Mouse (Mus musculus) embryonic fibroblast, embryonic 13.5 days (primary cell): ENCODE data around the gene Shbg. TPM values are rescaled to one million over a fixed set of nuclear protein-coding genes. Genes with fewer than 3 reads are reported as not detected.

Experiments used
- H3K27ac ChIP-seq: 2 replicates; pipeline ENCODE4 v1.5.1; 2012; ENCODE audit warnings: low read length, control low read depth, inconsistent platforms; ENCODE audit not compliant: insufficient read depth
- H3K4me1 ChIP-seq: 2 replicates; pipeline ENCODE4 v1.6.1; 2011; ENCODE audit warnings: low read length; ENCODE audit not compliant: control insufficient read depth, insufficient read depth
- H3K4me3 ChIP-seq: 2 replicates; pipeline ENCODE4 v1.5.1; 2011; ENCODE audit warnings: mild to moderate bottlenecking, control low read depth, low read length; ENCODE audit not compliant: insufficient read depth
- CTCF ChIP-seq: IDR thresholded peaks from 2 replicates; pipeline ENCODE4 v1.5.1; 2011; ENCODE audit warnings: mild to moderate bottlenecking, control low read depth, low read length, moderate library complexity, borderline replicate concordance; ENCODE audit not compliant: insufficient read depth
- POLR2A ChIP-seq: IDR thresholded peaks from 2 replicates; pipeline ENCODE4 v1.6.1; 2011; ENCODE audit warnings: low read depth, mild to moderate bottlenecking, control low read depth, low read length, moderate library complexity
- polyA plus RNA-seq: library from polyadenylated mRNA; stranded (reverse); fragments of >200 nt; gene quantifications from 2 replicates; pipeline ENCODE4 v1.2.4, GENCODE M21; 2011; ENCODE audit warnings: low read depth; ENCODE audit not compliant: missing spikeins, insufficient read length

The Shbg gene
- polyA plus RNA-seq, 1 experiment = not detected

GRCm38 (mm10) chr11:69613553-69614256, 4.0 kb downstream of the Shbg start:
- Histone ChIP-seq H3K27ac (no peak overlapping the region), H3K4me3 (no peak overlapping the region), H3K4me1 (no peaks in the 10 kb centered on the region)
- TF ChIP-seq CTCF (peak; percentile 80), POLR2A (no peak)

GRCm38 (mm10) chr11:69610899-69611298, 6.8 kb downstream of the Shbg start:
- Histone ChIP-seq H3K4me3 (no peak overlapping the region), H3K27ac (no peak overlapping the region), H3K4me1 (no peaks in the 10 kb centered on the region)
- TF ChIP-seq POLR2A (no peak), CTCF (no peak)

DNA sequence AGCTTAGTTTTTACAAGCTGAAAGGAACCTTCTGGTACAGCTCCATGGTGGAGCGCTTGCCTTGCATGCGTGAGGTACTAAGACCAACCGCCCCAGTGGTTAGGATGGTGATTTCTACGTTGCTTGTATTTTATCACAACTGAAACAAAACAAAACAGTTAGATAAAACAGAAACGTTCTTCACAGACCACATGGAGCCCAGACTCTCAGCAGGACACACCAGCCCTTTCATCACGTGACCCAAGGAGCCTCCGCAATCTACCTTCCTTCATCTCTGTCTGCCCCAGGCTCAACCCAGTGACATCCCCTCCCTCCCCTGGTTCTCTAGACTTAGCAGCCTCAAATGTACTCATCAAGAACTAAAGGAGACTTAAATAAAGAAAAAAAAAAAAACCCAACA, 8.3 kb downstream of the Shbg start:
- Histone ChIP-seq H3K4me3 (no peak overlapping the region), H3K4me1 (no peaks in the 10 kb centered on the region), H3K27ac (no peak overlapping the region)
- TF ChIP-seq CTCF = no peak
- no peak for TF ChIP-seq POLR2A

- TF ChIP-seq POLR2A (no peak), CTCF (no peak)
Measured at GRCm38 (mm10) chr11:69608525-69608924, 9.2 kb downstream of the Shbg start.

GRCm38 (mm10) chr11:69606832-69607231, 10.9 kb downstream of the Shbg start:
- no peak overlapping the region for H3K4me3 ChIP-seq
- H3K27ac ChIP-seq = no peak overlapping the region
- H3K4me1 ChIP-seq = no peaks in the 10 kb centered on the region
- no peak for TF ChIP-seq CTCF
- TF ChIP-seq POLR2A = no peak

More at GRCm38 (mm10) chr11:69608525-69608924, 9.2 kb downstream of the Shbg start:
- no peak overlapping the region for H3K4me3 ChIP-seq
- H3K4me1 ChIP-seq = no peaks in the 10 kb centered on the region
- H3K27ac ChIP-seq = no peak overlapping the region

DNA sequence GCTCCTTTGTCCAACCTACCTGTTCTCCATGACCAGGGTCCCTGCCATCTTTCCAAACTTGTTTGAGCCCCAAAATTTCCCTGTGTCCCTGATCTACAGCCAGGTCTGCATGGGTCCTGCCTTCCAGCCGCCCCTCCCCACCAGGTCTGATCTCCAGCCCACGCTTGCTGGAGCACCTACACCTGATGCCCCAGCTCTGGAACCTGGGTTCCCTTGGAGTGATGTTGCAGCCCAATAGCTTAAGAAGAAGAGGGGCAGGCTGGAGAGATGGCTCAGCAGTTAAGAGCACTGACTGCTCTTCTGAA, 11.3 kb downstream of the Shbg start:
- H3K4me1 ChIP-seq = no peaks in the 10 kb centered on the region
- H3K27ac ChIP-seq = no peak overlapping the region
- TF ChIP-seq POLR2A (no peak), CTCF (no peak)
- H3K4me3 ChIP-seq = no peak overlapping the region

DNA sequence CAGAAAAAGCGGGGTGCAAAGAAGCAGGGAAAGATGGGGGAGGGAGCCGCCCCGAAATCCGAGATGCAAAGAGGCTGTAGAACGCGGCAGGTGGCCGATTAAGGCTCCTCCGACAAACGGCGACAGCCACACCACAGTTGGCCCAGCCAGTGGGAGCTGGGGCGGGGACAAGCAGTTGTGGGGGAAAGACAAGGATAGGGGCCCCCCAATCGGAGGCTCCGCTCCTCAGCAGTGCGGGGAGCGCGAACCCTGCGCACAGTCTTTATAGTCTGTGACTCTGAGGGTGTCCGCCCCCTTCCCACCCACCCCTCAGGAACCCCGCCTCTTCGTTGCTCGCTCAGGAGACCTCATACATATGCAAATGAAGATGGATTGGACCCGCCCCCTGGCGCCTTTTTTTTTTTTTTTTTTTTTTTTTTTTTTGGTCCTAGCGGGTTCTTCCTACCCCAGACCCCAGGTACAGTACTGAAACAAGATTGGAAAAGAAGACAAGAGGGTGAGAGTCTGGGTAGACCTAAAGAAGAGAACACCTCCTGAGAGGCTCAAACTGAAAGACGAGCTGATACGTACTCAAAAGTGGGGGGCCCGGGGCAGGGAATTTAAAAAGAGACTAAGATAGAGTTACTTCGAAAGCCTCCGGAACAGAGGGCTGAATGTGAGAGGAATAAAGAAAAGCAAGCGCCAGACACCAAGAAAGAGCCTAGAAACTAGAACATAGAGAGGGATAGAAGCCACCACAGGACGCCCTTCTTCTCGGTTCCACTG, 11.8 kb downstream of the Shbg start, which contains the start of gene Atp1b2:
Atp1b2 (minus strand) TSS at position 217 of the 765 bp plus-strand sequence.
- no peak for TF ChIP-seq CTCF
- TF ChIP-seq POLR2A = peak; percentile 86
- Histone ChIP-seq H3K4me3 (peak within 1 kb of the TSS; percentile 44), H3K27ac (no peak within 1 kb of the TSS)

GRCm38 (mm10) chr11:69604795-69605664, 12.7 kb downstream of the Shbg start:
- no peak overlapping the region for H3K27ac ChIP-seq
- H3K4me3 ChIP-seq = peak overlapping the region; percentile 44
- H3K4me1 ChIP-seq = peaks cover 5% of the 10 kb centered on the region
- TF ChIP-seq POLR2A (no peak), CTCF (no peak)

More for the DNA sequence above, 11.8 kb downstream of the Shbg start, which contains the start of gene Atp1b2:
- no peaks in the 10 kb centered on the region for H3K4me1 ChIP-seq

- Histone ChIP-seq H3K27ac (no peak overlapping the region), H3K4me1 (peaks cover 5% of the 10 kb centered on the region), H3K4me3 (no peak overlapping the region)
- TF ChIP-seq CTCF (no peak), POLR2A (no peak)
Measured at GRCm38 (mm10) chr11:69604347-69604746, 13.4 kb downstream of the Shbg start.
